Mouse (Mus musculus) G1E (cell line): Measurements from ENCODE around the gene Dcaf15. TPM values are rescaled to one million over a fixed set of nuclear protein-coding genes. Genes with fewer than 3 reads are reported as not detected.

Experiments
- ATAC-seq: 2 replicates; pipeline ENCODE4 v1.8.0; 2016; ENCODE audit warnings: mild to moderate bottlenecking; ENCODE audit not compliant: insufficient number of reproducible peaks, poor library complexity, low FRiP score, severe bottlenecking; ENCODE audit errors: extremely low read depth
- DNase-seq: peaks from one replicate; pipeline ENCODE4 v3.0.0; 2012; ENCODE audit warnings: low spot score
- H3K27me3 ChIP-seq: 2 replicates; pipeline ENCODE4 v1.6.1; 2012; ENCODE audit warnings: mild to moderate bottlenecking, low read length, inconsistent platforms; ENCODE audit not compliant: insufficient read depth
- H3K36me3 ChIP-seq: replicated peaks from 2 replicates; pipeline ENCODE3; 2012; ENCODE audit warnings: mild to moderate bottlenecking, inconsistent platforms
- H3K4me1 ChIP-seq: 2 replicates; pipeline ENCODE4 v1.6.1; 2012; ENCODE audit warnings: low read depth, low read length, inconsistent platforms, mixed read lengths; ENCODE audit not compliant: insufficient read depth
- H3K4me3 ChIP-seq: 2 replicates; pipeline ENCODE4 v1.5.1; 2012; ENCODE audit warnings: low read depth, mild to moderate bottlenecking, inconsistent platforms, low read length, moderate library complexity, mixed read lengths
- H3K9me3 ChIP-seq: replicated peaks from 2 replicates; pipeline ENCODE4 v1.6.1; 2012; ENCODE audit warnings: inconsistent platforms
- CTCF ChIP-seq: IDR thresholded peaks from 2 replicates; pipeline ENCODE4 v1.5.1; 2012; ENCODE audit warnings: low read depth, low read length, inconsistent platforms, mixed read lengths
- GATA1 ChIP-seq: IDR thresholded peaks from 2 replicates; pipeline ENCODE4 v1.6.1; 2012; ENCODE audit warnings: borderline replicate concordance, low read length, inconsistent platforms, mixed read lengths
- GATA2 ChIP-seq: IDR thresholded peaks from 2 replicates; pipeline ENCODE4 v1.6.1; 2012; ENCODE audit warnings: low read depth, low read length, inconsistent platforms, borderline replicate concordance
- POLR2AphosphoS5 ChIP-seq: IDR thresholded peaks from 2 replicates; pipeline ENCODE4 v1.6.1; 2012; ENCODE audit warnings: low read depth, low read length, inconsistent platforms; ENCODE audit not compliant: insufficient replicate concordance
- TAL1 ChIP-seq: conservative IDR thresholded peaks from 2 replicates; pipeline ENCODE4 v1.6.1; 2012; ENCODE audit warnings: low read depth, low read length, inconsistent platforms, mixed read lengths
- polyA plus RNA-seq: library from polyadenylated mRNA; stranded (reverse); fragments of >175 nt; gene quantifications from 2 replicates; pipeline ENCODE4 v1.2.3, GENCODE M21; 2012
- total RNA-seq, 2 experiments: library from RNA; stranded (forward) in 1 of 2; stranded (reverse) in 1 of 2; fragments of 200-1000 nt in 1 of 2; fragments of >200 nt in 1 of 2; fragmentation: Nextera tagmentation in 1 of 2; gene quantifications; 2 replicates each; pipeline ENCODE4 v1.2.3; 2014 to 2017

Dcaf15 gene
- total and polyA plus RNA-seq, 3 experiments, result 16.3 to 51.8 (median 16.4) TPM

DNA sequence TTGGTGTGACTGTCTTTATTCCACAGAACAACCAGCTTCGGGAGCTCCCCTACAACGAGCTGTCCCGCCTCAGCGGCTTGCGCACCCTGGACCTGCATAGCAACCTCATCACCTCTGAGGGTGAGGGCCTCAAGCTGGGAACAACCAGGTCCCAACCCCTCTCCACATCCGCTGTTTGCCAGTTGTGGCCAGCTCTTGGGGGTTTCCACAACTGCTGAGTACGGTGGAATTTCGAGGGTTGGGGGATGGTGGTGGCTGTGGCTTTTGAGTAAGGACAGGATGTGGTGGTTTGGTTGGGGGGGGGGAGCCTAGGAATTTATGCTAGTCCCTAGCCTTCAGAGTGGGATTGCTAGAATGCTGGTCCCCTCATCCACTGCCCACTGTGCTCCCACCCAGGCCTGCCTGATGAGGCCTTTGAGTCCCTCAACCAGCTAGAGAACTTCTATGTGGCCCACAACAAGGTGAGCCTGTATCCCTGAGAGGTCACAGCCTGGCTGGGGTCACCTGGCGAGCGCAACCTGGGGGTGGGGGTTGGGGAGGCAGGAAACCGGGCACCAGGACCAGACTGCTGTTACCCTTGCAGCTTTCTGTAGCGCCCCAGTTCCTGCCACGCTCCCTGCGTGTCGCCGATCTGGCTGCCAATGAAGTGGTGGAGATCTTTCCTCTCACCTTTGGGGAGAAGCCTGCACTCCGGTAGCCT lies 22.8 kb upstream of the Dcaf15 start:
- DNase-seq (no peak), ATAC-seq (no peak)

GRCm38 (mm10) chr8:84126742-84127141 lies 22.2 kb upstream of the Dcaf15 start:
- Histone ChIP-seq H3K4me3 (no peak overlapping the region), H3K27me3 (peaks cover 40% of the 10 kb centered on the region), H3K36me3 (peaks cover 5% of the 10 kb centered on the region), H3K9me3 (no peaks in the 10 kb centered on the region), H3K4me1 (peaks cover 4% of the 10 kb centered on the region; the same call in 1 of the 2 replicates)
- DNase-seq, result no peak
- ATAC-seq, result no peak
- TF ChIP-seq GATA1, result no peak
- no peak for TF ChIP-seq CTCF
- TF ChIP-seq GATA2, result no peak
- TF ChIP-seq TAL1, result no peak
- no peak for TF ChIP-seq POLR2AphosphoS5

More for the DNA sequence above, 22.8 kb upstream of the Dcaf15 start:
- TF ChIP-seq POLR2AphosphoS5, result no peak
- TF ChIP-seq GATA1, result no peak
- no peak for TF ChIP-seq TAL1
- TF ChIP-seq GATA2, result no peak
- no peak for TF ChIP-seq CTCF
- H3K27me3 ChIP-seq, result peaks cover 40% of the 10 kb centered on the region
- H3K4me1 ChIP-seq, result peaks cover 4% of the 10 kb centered on the region; the same call in 1 of the 2 replicates
- no peak overlapping the region for H3K4me3 ChIP-seq
- H3K9me3 ChIP-seq, result no peaks in the 10 kb centered on the region
- H3K36me3 ChIP-seq, result peaks cover 11% of the 10 kb centered on the region

GRCm38 (mm10) chr8:84125656-84126055 lies 21.1 kb upstream of the Dcaf15 start, which contains the start of gene Podnl1:
Podnl1 (plus strand) TSS chr8:84125989.
- Histone ChIP-seq H3K27me3 (peaks cover 43% of the 10 kb centered on the region), H3K36me3 (peaks cover under 1% of the 10 kb centered on the region), H3K9me3 (no peaks in the 10 kb centered on the region), H3K4me1 (peaks cover 4% of the 10 kb centered on the region; the same call in 1 of the 2 replicates), H3K4me3 (no peak within 1 kb of the TSS)
- DNase-seq, result no peak
- ATAC-seq, result no peak
- TF ChIP-seq CTCF, result no peak
- no peak for TF ChIP-seq TAL1
- no peak for TF ChIP-seq GATA2
- TF ChIP-seq GATA1, result no peak
- no peak for TF ChIP-seq POLR2AphosphoS5

DNA sequence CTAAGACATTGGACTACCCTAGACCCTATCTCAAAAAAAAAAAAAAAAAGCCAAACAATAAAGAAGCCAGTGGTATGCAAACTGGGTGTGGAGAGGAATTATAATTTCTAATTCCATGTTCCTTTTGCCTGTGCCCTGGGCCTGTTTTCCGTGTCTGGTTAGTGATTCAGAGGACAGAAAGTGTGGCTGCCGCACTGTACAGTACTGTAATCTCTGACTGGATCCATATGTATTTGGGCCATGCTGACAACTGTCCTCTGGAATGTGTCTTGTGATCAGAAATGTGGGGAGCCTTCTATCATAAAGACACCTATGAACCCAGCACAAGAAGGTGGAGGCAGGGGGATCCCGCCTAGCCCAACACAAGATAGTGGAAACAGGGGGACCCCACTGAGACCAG lies 17.6 kb upstream of the Dcaf15 start:
- Histone ChIP-seq H3K27me3 (peaks cover 26% of the 10 kb centered on the region), H3K4me1 (no peaks in the 10 kb centered on the region), H3K36me3 (no peaks in the 10 kb centered on the region), H3K9me3 (no peaks in the 10 kb centered on the region), H3K4me3 (no peak overlapping the region)
- DNase-seq (no peak), ATAC-seq (no peak)
- TF ChIP-seq CTCF (no peak), POLR2AphosphoS5 (no peak), GATA2 (no peak), TAL1 (no peak), GATA1 (no peak)

DNA sequence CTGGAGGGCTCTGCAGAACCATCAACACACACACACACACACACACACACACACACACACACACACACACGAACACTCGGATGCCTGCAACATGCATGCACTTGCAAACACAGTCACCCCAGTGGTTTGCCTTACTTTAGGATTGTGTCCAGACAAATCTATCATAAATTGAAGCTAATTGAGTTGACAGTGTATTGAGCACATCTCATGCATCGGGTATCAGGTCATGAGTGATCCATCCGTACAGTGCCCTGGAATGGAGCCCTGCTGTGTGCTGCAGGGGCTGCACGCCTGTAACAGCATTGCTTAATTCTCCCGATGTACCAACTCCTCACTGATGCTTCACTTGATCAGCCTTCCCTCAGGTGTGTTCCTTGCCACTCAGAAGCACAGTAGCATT lies 11.1 kb upstream of the Dcaf15 start:
- Histone ChIP-seq H3K27me3 (peaks cover 16% of the 10 kb centered on the region), H3K9me3 (no peaks in the 10 kb centered on the region), H3K36me3 (no peaks in the 10 kb centered on the region), H3K4me1 (no peaks in the 10 kb centered on the region), H3K4me3 (no peak overlapping the region)
- TF ChIP-seq GATA1 (no peak), GATA2 (no peak), TAL1 (no peak), CTCF (no peak), POLR2AphosphoS5 (no peak)
- DNase-seq (no peak), ATAC-seq (no peak)

GRCm38 (mm10) chr8:84106216-84107040 lies 1.9 kb upstream of the Dcaf15 start:
- TF ChIP-seq GATA2 (no peak), CTCF (no peak), TAL1 (no peak), GATA1 (no peak), POLR2AphosphoS5 (no peak)
- Histone ChIP-seq H3K4me3 (no peak overlapping the region), H3K27me3 (no peaks in the 10 kb centered on the region), H3K4me1 (peaks cover 35% of the 10 kb centered on the region), H3K36me3 (peaks cover 19% of the 10 kb centered on the region), H3K9me3 (0 out of 2 replicates have a peak, but pooled peaks cover 2% of the 10 kb centered on the region)
- DNase-seq (no peak), ATAC-seq (no peak)
